Mouse (Mus musculus) spleen, adult 12 weeks (tissue): Measurements from ENCODE around the gene Tada2b.
A peak's percentile ranks its signal among the peaks of the same experiment; 100 is the strongest.

ENCODE experiments used
- DNase-seq: peaks from one replicate; pipeline ENCODE4 v3.0.0; 2022; ENCODE audit warnings: low spot score

Tada2b gene

DNA sequence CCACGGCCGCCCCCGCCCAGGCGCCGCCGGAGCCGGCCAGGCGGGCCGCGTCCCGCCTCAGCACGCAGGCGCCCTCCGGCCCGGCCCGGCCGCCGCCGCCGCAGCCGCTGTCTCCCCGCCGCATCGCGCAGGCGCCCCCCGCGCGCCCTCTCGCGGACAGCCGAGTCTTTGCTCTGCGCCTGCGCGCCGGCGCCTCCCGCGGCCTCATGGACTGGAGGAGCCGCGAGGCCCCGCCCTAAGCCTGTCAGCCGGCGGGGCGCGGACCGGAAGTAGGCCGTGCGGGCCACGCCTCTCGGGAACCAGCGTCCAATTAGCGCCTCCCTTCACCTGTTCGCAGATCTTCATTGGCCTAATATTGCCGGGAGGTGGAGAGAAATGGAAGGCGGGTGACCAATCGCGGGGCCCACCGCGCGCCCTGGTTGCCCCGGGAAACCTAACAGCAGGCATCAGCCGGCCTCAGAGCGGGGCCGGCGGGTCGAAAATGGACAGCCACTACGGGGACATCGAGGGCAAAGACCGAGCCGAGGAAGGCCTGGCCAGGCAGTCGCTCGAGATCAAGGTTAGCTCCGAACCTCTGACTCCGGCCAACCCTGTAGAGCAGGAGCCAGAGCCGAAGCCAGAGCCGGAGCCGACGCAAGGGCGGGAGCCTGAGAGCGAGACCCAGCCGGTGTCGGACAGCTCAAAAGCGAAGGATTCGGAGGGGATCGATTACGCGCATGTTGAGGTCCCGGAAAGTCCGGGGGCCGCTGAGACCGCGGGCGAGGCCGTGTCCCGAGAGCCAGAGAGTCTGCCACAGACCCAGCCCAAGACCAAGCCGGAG lies at the start of gene Tada2b, which contains the start of gene Ccdc96:
Gene Tada2b, minus strand, starts transcription at position 115 of the 820 bp plus-strand sequence.
Gene Ccdc96, plus strand, starts transcription at position 418 of the 820 bp plus-strand sequence.
- peak; percentile 97 for DNase-seq

DNA sequence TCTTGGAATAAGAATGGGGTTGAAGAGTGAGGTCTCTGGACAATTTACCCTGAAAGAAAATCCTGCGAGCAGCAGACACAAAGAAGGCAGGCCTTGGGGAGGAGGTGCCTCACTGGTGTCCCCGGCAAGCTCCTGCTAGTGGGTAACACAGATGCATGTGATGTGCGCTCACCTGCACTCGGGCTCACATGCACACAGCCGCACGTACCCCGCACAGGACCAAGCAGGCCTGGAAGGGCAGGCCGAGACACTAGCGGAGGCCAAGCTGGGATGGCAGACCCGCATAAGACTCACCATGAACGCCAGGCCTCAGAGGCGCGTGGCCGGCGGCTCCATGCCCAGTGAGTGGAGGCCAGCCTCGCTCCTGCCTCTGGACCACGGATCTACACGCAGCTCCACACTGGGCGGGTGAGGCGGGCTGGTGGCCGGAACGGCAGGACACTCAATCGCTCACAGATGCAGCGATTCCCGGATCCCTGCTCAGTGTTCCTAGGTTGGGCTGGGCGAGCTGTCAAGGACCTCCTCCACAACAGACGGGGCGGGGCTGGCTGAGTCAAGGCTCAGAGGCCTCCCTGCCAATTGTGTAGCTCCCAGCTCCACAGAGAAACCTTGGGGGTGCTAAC lies 46.2 kb upstream of the Tada2b start:
- DNase-seq, result peak; percentile 68

DNA sequence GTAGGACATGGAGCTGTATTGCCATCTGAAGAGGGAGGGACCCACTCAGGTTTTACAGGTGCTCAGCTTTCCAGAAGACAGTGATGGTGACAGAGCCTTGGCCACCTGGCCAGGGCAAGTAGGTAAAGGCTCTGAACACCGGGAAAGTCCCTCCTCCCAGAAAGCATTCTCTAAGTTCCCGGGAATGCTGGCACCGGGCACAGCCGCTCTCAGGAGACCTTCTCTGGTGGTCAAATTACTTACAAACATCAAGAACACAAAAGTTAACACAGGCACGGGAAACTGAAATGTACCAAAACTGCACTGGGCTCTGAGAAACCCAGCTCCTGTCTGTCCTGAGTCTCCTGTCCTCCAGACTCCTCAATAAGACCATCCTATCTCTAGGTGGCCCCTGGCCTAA lies 45.6 kb upstream of the Tada2b start:
- DNase-seq, result no peak

DNA sequence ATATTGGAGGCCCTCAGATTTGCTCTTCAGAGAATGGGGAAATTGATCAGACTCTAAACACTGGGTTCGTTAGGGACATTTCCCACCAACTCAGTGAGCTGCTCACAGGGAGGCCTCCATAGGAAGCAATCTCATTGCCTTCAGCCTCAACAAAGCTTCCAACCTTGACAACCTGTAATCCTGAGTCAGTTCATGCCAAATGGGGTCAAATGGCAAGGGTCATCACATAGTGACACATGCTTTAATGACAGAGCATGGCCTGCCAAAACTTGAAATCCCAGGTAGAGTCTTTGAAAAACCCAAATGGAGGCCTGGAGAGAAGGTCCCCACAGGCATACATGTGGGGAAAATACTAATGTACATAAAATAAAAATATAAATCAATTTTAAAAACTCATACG lies 42.8 kb upstream of the Tada2b start:
- no peak for DNase-seq

DNA sequence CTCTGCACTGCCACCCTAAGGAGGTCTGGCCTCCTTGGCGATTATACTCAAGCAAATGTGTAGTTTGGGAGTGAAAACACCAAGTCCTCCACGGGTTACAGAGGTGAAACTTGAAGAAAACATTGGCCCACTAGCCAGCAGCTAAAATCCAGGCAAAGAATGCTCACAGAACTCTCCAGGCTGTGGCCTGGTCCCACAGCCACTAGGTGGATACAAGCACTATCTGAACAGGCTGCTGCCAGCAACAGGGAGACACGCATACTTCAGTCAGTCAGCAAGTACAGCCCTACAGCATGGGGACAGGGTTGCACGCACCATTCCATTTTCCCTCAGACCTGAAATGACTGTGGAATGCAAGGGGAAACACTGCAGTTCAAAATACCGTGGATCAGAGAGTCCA lies 42.2 kb upstream of the Tada2b start:
- DNase-seq, result no peak

DNA sequence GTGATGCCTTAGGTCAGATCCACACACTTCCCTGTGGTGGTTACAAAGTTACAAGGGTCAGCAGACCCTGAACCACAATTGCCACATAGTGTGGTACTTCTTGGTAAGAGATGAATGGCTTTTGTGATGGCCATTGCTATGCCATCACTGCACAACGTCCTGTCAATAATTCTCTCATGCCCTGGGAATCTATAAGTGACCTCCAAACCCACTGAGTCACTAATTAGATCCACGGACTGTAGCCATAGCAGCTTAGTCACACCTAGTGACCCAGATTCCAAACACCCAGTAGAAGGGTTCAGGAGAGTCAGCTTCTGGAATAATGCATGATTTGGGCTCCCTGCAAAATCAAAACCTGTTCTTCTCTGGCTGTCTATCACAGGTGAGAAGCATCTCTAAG lies 41.1 kb upstream of the Tada2b start:
- no peak for DNase-seq

DNA sequence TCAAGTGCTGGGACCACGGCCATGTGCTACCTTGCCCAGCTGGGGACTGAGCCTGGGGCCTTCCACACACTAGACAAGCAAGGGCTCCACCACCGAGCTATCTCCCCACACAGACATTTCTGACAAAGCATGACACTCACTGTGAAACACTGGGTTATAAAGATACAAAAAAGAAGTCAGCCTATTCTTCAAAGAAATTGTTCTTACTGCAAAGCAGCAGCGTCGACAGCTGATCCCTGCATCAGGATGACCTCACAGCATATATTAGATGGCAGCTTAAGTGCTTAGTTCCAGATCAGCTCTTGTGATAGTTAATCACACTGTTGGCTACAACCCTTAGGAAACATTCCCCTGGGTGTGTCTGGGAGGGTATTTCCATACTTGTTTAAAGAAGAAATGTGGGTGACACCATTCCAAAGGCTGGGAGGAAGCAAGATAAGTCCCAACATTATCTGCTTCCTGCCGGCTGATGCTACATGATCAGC lies 39.2 kb upstream of the Tada2b start:
- no peak for DNase-seq

DNA sequence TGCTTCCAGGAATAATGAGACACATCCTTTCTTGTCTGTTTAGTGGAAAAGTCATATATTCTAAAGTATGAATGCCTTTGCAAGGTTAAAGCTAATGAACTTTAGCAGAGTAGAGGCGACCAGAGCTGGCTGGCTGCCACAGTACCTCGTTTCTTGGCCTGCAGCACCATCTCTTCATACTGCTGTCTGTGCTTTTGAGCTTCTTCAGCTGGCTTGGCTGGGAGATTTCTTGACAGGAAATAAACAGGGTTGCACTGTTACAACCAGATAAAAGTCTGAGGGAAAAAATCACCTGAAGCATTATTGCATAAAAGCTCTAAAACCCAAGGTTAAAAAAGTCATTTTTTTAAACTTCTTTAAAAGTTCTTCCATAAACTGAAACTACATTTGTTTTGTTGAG lies 38.7 kb upstream of the Tada2b start:
- DNase-seq, result no peak

DNA sequence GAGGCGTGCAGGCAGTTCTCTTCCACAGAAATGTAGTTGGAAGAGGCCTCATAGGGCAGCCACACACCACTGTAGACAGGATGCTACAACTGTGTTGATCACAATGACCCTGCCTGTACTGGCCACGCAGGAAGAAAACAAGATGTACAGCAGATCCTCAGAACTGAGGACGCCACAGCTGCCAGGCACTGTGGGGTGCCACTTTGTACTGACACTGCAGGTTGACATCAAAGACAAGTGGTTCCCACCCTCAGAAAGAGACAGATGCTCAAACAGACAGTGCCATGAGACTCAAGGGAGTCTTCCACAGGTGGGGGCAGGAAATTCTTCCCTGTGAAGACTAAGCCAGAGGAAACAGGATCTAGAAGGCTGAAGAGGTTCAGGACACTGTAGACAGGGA lies 35.7 kb upstream of the Tada2b start:
- no peak for DNase-seq

DNA sequence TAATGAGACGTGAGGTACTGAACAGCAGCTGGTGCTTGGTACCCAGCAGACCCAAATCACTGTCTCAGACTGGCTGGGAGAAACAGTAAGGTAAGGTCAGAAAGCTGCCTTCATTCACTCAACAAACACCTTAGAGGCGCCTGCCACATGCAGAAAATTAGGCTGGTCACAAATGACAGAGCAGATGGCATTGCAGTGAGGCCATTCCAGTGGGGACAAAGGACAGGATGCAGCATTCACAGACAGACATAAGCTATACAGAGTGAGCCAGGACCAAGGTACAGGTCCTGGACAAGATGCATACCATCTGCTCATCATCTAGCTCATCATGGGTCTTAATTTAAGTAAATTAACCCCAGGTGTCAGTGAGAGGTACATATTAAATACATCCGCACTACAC lies 33.5 kb upstream of the Tada2b start:
- DNase-seq, result no peak

DNA sequence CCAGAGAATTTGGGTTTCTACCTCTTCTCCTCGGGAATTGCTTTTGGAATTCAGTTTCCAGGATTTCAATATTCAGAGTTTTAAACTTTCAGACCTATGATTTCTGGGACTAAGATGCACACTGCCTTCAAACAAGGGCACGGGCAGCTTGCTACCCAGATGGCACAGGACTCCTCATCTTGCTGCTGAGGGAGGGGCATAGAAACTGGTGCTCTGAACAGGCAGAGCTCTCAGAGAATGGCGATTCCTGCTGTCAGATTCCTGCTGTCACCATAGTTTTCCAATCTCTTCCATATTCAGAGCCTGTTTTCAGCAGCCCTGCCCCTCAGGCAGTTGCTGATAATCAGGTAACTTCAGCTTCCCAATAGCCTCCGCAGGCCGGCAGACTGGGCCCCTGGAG lies 31.5 kb upstream of the Tada2b start:
- DNase-seq, result no peak

DNA sequence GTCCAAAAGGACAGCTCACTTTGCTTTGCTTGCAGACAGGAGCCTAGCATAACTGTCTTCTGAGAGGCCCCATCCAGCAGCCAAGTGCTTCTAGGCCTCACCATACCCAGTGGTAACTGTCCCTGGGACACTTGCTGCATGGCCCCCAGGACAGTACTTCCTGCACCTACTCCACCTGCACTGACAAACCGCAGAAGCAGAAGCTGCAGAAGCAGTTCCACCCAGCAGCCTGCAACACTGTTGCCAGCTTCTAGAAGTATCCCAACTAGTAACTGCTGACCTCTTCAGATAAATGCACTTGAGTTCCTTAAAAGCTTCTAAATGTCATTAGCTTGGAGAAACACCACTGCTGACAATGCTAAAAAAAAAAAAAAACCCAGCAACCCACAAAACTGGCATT lies 31.0 kb upstream of the Tada2b start:
- no peak for DNase-seq

DNA sequence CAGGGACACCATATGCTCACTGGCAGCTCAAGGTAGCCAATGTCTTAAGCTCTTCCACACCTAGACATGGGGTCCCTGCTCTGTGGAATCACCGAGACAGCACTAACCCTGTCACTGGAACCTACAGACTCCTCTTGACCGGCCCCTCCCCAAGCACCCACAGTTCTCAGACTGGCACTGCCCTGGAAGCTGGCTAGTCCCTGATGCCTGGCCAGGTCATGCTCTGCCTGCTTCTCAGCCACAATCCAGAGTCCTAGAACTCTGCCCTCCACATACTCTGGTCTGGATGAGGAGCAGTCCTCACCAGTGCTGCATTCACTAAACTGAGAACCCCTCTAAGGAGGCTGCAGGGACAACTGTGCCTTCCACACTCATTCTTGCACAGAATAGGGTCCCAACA lies 26.9 kb upstream of the Tada2b start:
- no peak for DNase-seq

DNA sequence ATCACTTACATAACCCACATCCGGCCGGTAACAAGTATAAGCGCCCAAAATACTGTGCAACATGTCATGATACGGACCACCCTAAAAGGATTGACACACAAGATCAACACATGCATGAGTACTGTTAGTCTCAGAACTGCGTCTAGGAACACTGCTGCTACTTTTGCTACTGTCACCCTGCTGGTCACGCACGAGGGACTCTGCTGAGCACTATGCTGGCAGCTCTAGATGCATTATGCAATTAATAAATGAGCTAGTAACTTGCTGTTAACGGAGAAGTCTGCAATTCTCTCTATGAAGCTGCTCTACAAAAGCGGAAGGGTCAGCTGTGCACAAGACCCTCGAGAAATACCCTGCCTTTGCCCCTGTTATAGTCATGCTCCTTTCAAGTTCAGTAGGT lies 24.3 kb upstream of the Tada2b start:
- DNase-seq, result no peak

DNA sequence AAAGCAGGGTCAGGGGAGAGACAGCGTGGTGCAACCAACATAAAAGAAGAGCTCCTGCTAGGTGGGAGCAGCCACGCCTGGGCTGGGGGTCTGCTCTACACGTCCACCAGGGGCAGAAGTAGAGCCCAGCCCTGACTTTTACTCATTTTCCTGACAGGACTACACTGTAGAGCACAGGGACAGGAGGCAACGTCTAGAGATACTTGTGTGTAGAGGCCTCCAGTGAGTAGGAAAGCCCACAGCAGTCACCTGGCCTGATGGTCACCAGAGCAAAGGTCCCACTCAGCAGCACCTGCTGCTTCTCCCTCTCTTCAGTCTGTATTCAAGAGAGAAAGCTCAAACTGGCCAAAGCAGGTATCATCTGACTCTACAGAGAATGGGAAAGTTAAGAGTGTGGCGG lies 21.6 kb upstream of the Tada2b start:
- no peak for DNase-seq

DNA sequence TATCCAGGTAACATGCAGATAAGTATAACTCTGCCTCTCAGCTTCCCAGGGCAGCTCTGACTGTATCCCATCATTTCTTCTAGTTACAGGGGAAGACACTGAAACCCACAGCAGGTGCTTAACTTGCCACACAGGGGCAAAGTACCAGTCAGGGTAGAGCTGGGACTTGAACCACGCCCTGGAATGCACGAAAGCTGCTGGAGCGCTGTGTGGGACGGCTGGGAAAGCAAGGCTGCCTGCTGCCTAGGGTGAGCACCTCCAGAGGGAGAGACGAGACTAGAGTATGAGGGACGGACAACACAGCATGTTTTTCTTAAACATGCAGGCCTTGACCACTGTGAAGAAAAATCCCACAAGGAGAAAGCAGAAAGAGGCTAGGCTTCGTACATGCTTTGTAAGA lies 21.1 kb upstream of the Tada2b start:
- no peak for DNase-seq

DNA sequence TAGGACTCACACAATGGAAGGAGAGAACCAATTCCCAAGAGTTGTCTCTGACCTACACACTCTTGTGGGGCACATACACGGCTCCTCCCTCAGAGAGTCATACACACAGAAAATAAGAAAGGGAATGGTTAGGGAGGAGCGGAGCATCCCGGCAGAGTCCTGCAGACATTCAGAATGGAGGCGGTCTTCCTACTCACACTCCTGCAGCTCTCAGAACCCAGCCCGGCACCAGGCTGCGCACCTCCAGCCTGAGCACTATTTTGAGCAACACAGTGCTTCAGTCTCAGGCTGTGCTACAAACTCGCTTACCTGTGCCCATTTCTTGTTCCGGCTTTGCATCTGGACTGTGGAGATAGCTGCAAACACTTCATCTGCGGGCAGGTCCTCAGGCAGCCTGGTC lies 10.6 kb upstream of the Tada2b start:
- DNase-seq, result no peak

DNA sequence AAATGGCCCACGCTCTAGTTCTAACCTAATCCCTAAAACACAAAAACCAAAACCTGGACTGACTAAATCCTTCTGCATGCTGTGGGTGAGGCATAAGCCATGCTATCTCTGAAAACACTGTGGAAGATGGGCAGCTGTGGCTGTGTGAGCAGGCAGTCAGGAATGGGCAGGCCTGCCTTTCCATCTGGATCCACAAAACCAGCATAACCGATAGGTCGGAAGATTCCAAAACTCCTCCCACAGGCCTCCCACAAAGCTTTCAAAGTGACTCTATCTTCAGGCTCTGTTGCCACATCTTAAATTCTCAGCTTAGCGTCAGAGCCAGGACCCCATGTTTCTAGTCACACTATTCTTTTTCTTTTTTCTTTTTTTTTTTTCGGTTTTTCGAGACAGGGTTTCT lies 9.8 kb upstream of the Tada2b start:
- DNase-seq, result no peak

DNA sequence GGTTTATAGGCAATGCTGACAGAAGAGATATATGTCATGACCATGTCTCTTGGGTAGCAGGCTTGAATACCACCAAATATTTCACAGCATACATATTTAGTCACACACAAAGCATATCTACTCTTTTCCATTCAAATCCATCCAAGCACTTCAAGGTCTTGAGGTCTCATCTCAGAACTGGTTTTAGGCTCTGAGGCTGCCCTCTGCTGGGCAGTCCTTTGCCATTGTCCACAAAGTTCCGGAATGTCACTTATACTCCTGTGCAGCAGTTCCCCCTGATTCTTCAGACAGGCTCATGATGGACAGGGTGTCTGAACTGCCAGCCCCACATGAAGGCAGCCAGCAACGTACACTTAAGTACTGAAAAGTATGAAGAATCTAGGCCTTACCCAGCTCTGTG lies 5.1 kb upstream of the Tada2b start:
- no peak for DNase-seq

DNA sequence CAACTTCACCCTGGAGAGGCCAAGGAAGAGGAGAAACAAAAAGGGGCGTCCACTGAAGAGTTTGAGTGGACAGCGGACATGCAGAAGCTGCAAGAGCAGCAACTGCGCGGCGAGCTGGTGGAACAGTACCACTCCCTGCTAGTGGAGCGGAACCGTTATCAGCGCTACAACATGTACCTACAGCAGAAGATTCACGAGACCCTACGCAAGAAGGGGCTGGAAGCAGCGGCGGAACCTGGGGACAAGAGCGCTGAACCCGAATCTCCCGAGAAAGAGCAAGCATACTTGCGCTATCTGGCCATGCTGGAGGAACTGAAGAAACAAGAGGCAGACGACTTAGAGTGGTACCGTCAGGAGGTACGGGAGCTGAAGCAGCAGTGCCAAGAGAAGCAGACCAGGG lies 1.2 kb upstream of the Tada2b start:
- DNase-seq, result no peak

DNA sequence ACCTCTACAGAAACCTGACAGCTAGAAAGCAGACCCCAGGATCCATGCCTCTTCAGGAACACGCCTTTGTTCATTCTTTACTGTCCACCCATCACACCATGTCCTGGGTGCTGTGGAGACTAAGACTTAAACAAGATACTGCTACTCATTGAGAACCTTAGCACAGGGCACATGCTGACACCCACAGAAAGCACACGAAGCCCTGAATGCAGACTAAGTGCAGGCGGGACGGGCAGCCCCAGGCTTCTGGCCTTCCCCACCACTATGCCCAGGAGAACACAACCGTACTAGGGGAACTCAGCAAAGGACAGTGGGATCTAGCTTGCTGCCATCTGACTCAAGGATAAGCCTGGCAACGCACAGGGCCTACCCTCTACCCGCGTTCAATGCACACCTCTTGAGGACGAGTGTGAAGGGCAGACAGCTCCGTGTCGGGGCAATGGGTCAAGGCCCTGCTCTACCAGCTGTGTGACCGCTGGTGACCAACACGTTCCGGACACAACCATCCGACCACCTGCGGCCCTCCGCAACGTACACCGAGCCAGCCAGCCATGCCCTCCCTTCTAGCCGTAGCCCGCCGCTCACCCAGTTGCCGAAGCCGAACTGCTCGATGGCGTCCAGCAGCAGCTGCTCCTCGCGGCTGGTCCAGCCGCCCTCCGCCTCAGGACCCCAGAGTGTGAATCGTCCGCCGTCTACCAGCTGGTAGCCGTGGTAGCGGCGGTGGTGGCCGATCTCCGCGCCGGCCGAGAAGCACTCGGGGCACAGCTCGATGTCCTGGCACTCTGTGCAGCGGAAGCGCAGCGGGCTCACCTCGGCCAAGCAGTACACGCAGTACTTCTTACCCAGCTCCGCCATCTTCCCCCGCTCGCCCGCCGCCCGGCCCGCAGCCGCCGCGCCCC lies 633 bp downstream of the Tada2b start:
- peak; percentile 44 for DNase-seq

DNA sequence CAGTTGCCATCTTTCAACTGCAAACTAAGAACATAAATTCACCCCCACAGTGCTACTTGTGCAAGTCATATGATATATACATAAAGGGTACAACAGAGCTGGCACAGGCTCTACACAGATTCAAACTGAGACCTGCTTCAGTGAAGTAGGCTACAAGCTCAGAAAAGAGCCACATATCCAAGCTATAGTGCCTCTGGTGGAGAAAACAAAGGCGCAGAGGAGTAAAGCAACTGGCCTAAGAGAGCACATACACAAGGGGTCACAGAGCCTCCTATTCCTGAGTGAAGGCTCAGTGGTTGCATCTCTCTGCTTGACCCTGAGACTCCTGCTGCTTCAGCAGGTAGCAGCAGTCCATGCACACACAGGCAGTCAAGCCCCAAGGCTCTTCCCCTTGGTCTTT lies 3.0 kb downstream of the Tada2b start:
- no peak for DNase-seq

DNA sequence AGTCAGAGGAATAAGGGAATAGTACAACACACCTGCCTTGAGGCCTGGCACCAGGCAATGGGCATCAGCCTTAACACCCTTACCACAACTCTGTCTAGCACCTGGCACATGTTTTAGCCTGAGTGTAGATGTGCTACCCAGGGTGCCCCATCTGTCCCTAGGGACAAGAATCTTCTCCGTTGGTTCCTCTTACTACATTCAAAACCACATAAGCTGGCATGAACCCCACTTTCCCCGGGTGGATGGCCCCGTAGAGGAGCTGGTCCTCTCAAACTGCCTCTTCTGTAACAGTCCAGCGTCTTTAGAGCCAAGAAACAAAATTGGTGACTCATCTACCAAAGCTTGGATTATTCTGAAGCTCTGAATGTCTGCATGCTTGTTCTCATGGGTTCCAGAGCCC lies 3.7 kb downstream of the Tada2b start:
- DNase-seq, result no peak
